Mouse (Mus musculus) kidney, embryonic 14.5 days (tissue): ENCODE measurements around the gene Chst15. TPM values are rescaled to one million over a fixed set of nuclear protein-coding genes. Genes with fewer than 3 reads are reported as not detected.

Experiments used
- ATAC-seq: fragments of 200-750 bp; cut with Nextera tagmentation; 2 replicates; pipeline ENCODE4 v1.8.0; 2017; ENCODE audit warnings: moderate number of reproducible peaks, mild to moderate bottlenecking, moderate TSS enrichment, moderate library complexity; ENCODE audit not compliant: low FRiP score, low TSS enrichment
- H3K27ac ChIP-seq: fragments of 300-500 bp; sonication (generic); 2 replicates; pipeline ENCODE4 v1.5.1; 2014; ENCODE audit warnings: low read depth, mild to moderate bottlenecking, low read length, moderate library complexity, mixed read lengths
- H3K27me3 ChIP-seq: fragments of 300-500 bp; sonication (generic); 2 replicates; pipeline ENCODE4 v1.6.1; 2014; ENCODE audit warnings: mild to moderate bottlenecking, low read length; ENCODE audit not compliant: control insufficient read depth, insufficient read depth
- H3K36me3 ChIP-seq: fragments of 300-500 bp; sonication (generic); 2 replicates; pipeline ENCODE4 v1.6.1; 2014; ENCODE audit warnings: low read length, mixed read lengths; ENCODE audit not compliant: control insufficient read depth, insufficient read depth
- H3K4me1 ChIP-seq: fragments of 300-500 bp; sonication (generic); 2 replicates; pipeline ENCODE4 v1.6.1; 2014; ENCODE audit warnings: low read length, mixed read lengths; ENCODE audit not compliant: control insufficient read depth, insufficient read depth
- H3K4me2 ChIP-seq: fragments of 300-500 bp; sonication (generic); replicated peaks from 2 replicates; pipeline ENCODE4 v1.6.1; 2014; ENCODE audit warnings: low read depth, mild to moderate bottlenecking, low read length
- H3K4me3 ChIP-seq: fragments of 300-500 bp; sonication (generic); 2 replicates; pipeline ENCODE4 v1.5.1; 2014; ENCODE audit warnings: mild to moderate bottlenecking, low read length
- H3K9ac ChIP-seq: fragments of 300-500 bp; sonication (generic); 2 replicates; pipeline ENCODE4 v1.6.1; 2014; ENCODE audit warnings: low read depth, mild to moderate bottlenecking, low read length, moderate library complexity
- H3K9me3 ChIP-seq: fragments of 300-500 bp; sonication (generic); 2 replicates; pipeline ENCODE4 v1.6.1; 2016; ENCODE audit warnings: low read length; ENCODE audit not compliant: control insufficient read depth
- WGBS: fragments of 180-500 bp; shearing (Covaris S2); extraction: QIAGEN DNeasy Blood & Tissue Kit; methylation state at CpG from one replicate; pipeline ENCODE4 v1.1.7; 2014; 5-methylcytosine and 5-hydroxymethylcytosine counted together
- polyA plus RNA-seq: library from polyadenylated mRNA; unstranded; fragments of >200 nt; fragmentation: Nextera tagmentation; extraction: Ambion mirVana; gene quantifications from 2 replicates; pipeline ENCODE4 v1.2.1, GENCODE M21; 2014

Gene Chst15
- polyA plus RNA-seq, 1 experiment from 2014 or later: 18.8 TPM

DNA sequence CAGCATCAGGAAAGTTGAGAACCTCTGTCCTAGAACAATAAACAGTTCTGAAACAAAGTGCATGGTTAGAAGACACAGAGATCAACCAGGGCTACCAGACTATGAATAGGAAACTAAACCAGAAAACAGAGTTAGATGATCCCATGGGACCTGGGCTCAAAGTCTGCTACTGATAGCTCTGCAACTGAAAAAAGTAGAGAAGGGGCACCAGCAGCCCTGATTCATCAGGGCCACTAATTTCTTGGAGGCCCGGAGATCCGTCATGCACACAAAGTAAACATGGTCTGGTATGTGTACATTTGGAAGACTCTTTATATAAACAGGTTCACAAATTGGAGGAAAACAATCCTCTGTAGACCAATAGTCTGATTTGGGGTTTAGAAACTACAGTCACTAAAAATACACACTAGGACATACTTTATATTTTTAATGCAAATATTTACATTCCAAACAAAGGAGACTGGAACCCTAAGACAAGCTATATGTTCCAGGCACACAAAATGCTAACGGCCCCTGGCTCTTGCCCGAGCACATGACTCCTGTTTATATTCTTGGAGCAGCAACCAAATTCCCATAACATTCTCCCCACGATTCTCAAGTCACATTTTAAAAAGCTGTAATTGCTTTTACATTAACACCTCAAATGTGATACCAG is 8.4 kb downstream of the Chst15 start:
- H3K27ac ChIP-seq: peak overlapping the region; percentile 65
- no peak overlapping the region for H3K4me2 ChIP-seq
- H3K4me1 ChIP-seq: peaks cover 25% of the 10 kb centered on the region; the same call in 1 of the 2 replicates
- H3K9me3 ChIP-seq: no peaks in the 10 kb centered on the region
- ATAC-seq: no peak
- no peak overlapping the region for H3K9ac ChIP-seq
- no peak overlapping the region for H3K4me3 ChIP-seq
- no peaks in the 10 kb centered on the region for H3K36me3 ChIP-seq
- WGBS: 40% methylated on average over 5 of the region's 5 CpGs
- H3K27me3 ChIP-seq: no peaks in the 10 kb centered on the region

DNA sequence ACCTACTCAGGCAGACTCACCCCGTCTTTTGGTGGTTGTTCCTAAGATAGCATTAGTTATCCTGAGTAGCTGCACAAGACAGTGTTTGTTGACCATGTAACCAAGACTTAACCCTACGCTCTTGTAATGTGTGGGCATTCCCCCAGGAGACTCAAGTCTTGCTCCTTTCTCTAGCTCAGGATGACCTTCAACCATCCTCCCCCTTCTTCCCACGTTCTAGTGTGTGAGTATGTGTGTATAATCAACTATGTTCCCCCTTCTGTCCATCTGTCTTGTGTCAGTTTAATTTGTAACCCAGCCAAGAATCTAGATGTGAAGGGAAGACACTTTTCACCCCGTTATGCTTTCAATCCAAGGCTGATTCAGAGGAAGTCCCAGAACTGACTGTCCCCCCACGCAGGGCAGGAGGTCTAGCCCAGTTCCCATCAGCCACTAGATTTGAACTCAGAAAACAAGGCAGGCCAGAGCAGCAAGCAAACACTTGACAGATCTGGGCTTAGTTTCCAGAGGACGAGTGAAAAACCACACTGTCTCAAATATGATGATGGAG is 9.2 kb downstream of the Chst15 start:
- WGBS: 51% methylated on average over 6 of the region's 6 CpGs
- no peak for ATAC-seq
- Histone ChIP-seq H3K27ac (peak overlapping the region; percentile 65), H3K9me3 (no peaks in the 10 kb centered on the region), H3K9ac (no peak overlapping the region), H3K4me1 (peaks cover 25% of the 10 kb centered on the region), H3K4me2 (no peak overlapping the region), H3K27me3 (no peaks in the 10 kb centered on the region), H3K36me3 (no peaks in the 10 kb centered on the region), H3K4me3 (no peak overlapping the region)

DNA sequence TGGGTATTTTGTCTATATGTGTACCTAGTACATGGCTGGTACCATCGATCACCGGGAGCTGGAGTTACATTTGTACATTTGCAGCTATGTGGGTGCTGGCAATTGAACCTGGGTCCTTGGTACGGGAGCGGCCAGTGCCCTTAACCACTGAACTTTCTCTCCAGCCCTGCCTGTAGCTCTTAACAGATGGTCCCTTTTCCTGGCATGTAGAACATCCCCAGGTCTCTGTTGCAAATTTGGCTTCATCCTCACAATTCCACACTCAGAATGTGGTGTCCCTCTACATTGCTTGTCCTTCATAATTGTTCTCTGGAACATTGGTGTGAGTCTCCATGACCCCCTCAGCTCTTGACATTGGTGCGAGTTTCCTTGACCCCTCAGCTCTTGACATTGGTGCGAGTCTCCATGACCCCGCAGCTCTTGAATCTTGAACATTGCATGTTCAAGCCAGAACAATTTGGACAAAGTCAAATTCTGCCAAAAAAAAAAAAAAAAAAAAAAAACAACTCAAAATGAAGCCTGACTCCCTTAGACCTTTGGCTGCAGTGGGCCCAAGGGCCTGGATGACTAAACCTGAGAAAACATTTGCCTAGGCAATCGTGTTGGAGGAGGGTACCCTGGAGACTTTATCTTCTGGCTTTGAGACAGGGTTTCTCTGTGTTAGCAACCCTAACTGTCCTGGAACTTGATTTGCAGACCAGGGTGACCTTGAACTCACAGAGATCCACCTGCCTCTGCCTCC is 10.2 kb downstream of the Chst15 start:
- H3K27me3 ChIP-seq: no peaks in the 10 kb centered on the region
- H3K9ac ChIP-seq: no peak overlapping the region
- no peak overlapping the region for H3K4me3 ChIP-seq
- H3K4me2 ChIP-seq: no peak overlapping the region
- WGBS: 89% methylated on average over 8 of the region's 8 CpGs
- H3K4me1 ChIP-seq: peaks cover 31% of the 10 kb centered on the region
- no peaks in the 10 kb centered on the region for H3K36me3 ChIP-seq
- no peak overlapping the region for H3K27ac ChIP-seq
- no peak for ATAC-seq
- no peaks in the 10 kb centered on the region for H3K9me3 ChIP-seq

DNA sequence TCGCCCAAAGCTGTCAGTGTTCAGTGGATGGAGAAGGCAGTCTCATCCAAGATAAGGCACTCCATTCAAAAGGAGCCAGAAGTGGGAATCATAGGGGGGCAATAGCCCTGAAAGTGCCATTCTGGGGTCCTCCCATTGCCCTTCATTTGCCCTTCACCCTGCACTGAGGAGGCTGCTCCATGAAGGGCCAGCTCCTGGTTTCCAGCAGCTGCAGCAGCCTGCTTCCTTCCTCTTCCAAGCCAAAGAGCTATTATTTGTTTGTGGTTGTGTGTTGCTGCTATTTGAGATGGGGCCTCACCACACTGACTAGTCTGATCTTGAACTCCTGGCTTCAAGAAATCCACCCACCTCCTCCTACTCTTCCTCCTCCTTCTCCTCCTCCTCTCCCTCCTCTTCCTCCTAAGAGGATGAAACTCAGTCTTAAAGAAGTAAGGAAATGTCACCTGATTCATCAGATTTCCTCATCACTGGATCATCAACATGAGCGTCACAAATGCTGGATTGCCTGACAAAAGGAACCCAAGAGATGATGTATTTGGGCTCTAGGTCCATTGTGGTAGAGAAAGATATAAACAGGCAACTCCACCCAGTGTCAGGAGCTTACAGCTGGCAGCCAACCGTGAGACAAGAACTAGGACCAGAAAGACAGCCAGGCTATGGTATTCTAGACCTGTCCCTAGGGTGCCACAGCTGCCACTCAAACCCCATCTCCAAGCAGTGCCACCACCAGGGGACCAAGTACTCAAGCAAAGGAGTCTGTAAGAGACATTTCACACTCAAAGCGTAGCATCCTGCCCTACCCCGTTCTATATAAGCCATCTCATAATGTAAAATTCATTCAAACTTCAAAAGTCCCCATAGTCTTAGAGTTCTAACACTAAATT is 11.3 kb downstream of the Chst15 start:
- no peak overlapping the region for H3K9ac ChIP-seq
- H3K4me2 ChIP-seq: no peak overlapping the region
- no peaks in the 10 kb centered on the region for H3K36me3 ChIP-seq
- no peak for ATAC-seq
- no peaks in the 10 kb centered on the region for H3K9me3 ChIP-seq
- no peaks in the 10 kb centered on the region for H3K27me3 ChIP-seq
- 87% methylated on average over 5 of the region's 5 CpGs for WGBS
- H3K4me3 ChIP-seq: no peak overlapping the region
- peaks cover 35% of the 10 kb centered on the region for H3K4me1 ChIP-seq
- H3K27ac ChIP-seq: no peak overlapping the region

DNA sequence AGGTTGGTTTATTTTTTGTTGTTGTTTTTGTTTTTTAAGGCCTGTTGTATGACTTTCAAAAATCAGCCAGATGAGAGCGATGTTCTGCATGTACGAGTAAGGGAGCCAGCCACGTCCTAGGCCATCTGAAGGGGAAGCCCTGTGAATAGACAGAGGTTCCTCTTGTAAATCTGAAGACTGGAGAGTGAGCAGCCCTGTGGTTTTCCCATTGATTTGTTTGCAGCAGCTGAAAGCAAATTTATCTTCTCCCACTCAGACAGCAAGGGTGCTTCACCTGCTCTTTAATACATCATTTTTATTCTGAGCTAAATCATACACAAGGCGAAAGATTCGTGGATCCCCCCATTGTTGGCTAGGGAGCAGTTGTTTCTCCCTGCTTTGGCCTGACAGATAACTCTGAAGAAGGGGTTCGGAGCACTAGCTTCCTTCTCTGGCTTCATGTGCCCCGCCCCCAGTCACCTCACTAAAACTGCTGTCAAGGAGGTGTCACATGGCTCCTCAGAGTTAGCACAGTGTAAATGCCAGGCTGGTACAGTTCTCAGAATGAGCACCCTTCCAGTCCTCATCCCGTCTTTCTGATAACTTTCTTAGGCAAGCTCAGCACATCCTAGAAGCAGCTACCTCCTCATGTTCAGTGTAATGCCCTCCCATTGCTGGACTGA is 12.5 kb downstream of the Chst15 start:
- no peak overlapping the region for H3K4me2 ChIP-seq
- no peak for ATAC-seq
- no peak overlapping the region for H3K4me3 ChIP-seq
- H3K9me3 ChIP-seq: no peaks in the 10 kb centered on the region
- 75% methylated on average over 8 of the region's 8 CpGs for WGBS
- H3K4me1 ChIP-seq: peaks cover 46% of the 10 kb centered on the region
- no peaks in the 10 kb centered on the region for H3K27me3 ChIP-seq
- no peak overlapping the region for H3K9ac ChIP-seq
- no peak overlapping the region for H3K27ac ChIP-seq
- H3K36me3 ChIP-seq: no peaks in the 10 kb centered on the region

DNA sequence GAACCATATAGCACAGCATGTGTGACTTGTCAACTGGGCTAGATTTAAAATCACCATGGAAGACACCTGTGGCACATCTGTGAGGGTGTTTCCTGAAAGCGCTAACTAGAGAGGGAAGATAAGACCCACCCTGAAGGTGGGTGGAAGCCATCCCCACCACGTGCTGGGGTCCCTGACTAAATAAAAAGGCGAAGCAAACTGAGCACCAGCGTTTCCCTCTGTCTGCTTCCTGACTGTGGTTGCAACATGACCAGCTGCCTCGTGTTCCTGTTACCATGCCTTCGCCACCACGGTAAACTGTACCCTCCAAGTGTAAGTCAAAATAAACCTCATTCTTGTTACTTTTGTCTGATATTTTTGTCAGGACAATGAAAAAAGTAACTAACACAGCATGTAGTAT is 13.0 kb downstream of the Chst15 start:
- H3K9me3 ChIP-seq: no peaks in the 10 kb centered on the region
- H3K27ac ChIP-seq: no peak overlapping the region
- peaks cover 48% of the 10 kb centered on the region for H3K4me1 ChIP-seq
- 80% methylated on average over 7 of the region's 7 CpGs for WGBS
- no peak overlapping the region for H3K4me3 ChIP-seq
- H3K9ac ChIP-seq: no peak overlapping the region
- no peak overlapping the region for H3K4me2 ChIP-seq
- no peaks in the 10 kb centered on the region for H3K27me3 ChIP-seq
- ATAC-seq: no peak
- no peaks in the 10 kb centered on the region for H3K36me3 ChIP-seq

DNA sequence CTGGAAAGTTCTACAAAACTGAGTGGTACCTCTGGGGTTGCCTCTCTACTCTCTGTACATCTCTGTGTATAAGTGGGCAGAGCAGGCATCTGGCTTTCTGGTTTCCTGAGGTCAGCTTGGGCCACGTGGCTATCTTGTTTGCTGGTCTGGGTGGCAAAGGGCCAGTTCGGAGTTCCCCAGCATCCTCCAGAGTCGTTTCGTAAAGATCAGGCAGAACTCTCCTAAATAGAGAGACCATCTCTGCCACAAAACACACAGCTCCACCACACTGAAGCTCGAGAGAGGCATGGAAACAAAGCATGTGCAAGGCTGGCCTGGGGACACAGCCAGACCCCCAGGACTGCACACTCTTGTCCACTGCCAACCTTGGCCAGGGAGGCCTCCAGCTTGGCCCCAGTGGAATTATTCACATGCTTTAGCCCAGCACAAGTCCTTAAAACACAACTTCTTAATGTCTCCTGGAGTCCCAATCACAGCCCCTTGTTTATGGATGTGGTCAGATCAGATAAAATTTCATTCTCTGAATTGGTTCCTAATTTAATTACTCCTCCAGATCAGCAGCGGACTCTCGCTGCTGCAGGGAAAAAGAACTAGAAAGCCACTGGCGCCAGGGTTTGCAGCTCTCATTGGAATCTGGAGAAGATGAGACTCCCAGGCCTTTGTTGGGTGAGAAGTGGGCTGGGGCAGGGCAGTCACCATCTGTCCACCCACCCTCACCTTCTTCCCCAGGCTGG is 14.4 kb downstream of the Chst15 start:
- Histone ChIP-seq H3K4me1 (peaks cover 48% of the 10 kb centered on the region), H3K27ac (peak overlapping the region; percentile 42; the same call in 1 of the 2 replicates), H3K4me2 (no peak overlapping the region), H3K9ac (no peak overlapping the region), H3K36me3 (no peaks in the 10 kb centered on the region), H3K27me3 (no peaks in the 10 kb centered on the region), H3K4me3 (no peak overlapping the region), H3K9me3 (no peaks in the 10 kb centered on the region)
- WGBS: 69% methylated on average over 8 of the region's 8 CpGs
- ATAC-seq: no peak

DNA sequence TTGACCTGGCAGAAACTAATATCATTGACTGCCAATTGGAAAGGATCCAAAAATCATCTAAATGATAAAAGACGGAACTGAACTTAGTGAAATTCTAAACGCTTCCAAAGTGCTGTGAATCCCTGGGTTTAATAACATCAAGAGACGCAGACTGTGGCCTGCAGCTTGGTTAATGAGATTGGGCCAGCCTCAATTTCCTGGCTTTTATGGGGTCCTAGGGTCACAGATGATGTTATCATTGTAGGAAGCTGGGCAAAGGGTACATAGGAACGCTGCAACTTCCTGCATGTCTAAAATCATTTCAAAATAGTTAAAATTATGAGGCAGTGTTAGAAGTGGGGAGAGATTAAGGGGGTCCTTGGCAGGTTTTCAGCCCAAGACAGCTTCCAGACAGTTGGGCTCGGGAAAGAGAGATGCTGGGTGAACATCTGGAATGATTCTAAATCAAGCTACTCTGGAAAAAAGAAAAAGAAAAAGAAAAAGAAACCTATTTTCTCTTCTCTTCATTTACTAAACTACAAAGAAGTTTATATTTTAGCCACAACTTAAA is 17.3 kb downstream of the Chst15 start:
- H3K4me2 ChIP-seq: no peak overlapping the region
- H3K9ac ChIP-seq: no peak overlapping the region
- ATAC-seq: no peak
- H3K27ac ChIP-seq: no peak overlapping the region
- H3K4me1 ChIP-seq: peaks cover 40% of the 10 kb centered on the region
- no peak overlapping the region for H3K4me3 ChIP-seq
- 24% methylated on average over 5 of the region's 5 CpGs for WGBS
- no peaks in the 10 kb centered on the region for H3K27me3 ChIP-seq
- no peaks in the 10 kb centered on the region for H3K9me3 ChIP-seq
- no peaks in the 10 kb centered on the region for H3K36me3 ChIP-seq
